Mouse (Mus musculus) cerebellum, postnatal 4 days (tissue): ENCODE data around the gene Gnat1.
A peak's percentile ranks its signal among the peaks of the same experiment; 100 is the strongest.

Source experiments
- DNase-seq, 2 experiments: peaks; one replicate each; pipeline ENCODE4 v3.0.0; 2022; ENCODE audit warnings: low spot score in 2 of 2, mixed read lengths in 1 of 2

Gene Gnat1

DNA sequence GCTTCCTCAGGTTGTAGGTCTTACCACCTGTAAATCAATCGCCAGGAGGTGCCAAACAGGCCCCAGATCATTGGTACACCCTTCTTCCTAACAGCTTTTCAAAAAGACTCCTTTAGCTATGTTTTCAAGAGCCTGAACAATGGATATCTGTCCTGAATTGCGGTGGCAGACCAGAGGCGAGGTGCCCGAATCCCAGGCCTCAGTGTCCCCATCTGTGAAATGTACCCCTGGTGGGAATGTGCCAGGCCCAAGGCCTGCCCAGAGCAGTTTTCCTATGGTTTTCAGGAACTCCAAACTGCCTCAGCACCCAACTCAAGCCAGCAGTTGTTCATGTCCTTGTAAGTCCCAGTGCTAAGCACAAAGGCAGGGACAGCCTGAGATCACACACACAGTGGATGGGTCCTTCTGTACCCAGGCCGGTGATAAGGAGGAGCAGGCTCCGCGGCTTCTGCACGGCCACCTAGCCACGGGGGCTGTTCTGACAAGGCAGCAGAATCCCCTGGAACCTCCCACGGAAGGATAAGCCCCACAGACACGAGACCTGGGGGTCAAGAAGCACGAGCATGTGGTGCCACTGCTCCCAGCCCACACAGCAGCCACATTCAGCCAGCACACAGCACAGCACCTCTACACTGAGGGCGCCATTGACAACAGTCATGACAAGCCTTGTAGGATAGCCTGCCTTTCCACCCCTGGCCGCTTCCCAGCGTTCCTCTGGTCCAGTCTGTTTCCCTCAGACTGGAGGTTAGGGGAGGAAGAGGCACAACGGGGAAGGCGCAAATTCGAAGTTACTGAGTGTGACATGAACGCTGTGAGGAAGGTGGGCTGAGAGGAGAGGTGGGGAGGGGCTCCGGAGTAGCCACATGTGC, 51.9 kb downstream of the Gnat1 start:
- DNase-seq = no peak

DNA sequence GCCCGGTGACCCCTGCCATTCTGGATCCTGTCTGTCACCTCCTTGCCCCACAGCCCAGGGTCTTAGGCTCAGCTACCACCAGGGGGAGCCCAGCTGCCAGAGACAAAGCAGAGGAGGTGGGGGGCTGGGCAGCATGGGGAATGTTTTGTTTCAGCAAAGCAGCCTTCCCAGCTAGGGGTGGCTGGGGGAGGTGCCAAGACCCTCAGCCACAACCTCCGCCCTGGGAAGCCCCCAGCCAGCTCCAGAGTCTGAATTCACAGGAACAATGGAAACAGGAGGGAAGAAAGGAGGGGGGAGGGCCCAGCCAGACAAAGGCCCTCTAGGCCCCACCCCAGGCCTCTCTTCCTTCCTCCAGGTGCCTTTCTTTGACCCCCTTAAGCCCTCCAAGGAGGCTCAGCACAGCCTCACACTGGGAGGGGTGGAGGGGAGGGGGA, 52.7 kb downstream of the Gnat1 start:
- peak; percentile 78 to 90 for DNase-seq

DNA sequence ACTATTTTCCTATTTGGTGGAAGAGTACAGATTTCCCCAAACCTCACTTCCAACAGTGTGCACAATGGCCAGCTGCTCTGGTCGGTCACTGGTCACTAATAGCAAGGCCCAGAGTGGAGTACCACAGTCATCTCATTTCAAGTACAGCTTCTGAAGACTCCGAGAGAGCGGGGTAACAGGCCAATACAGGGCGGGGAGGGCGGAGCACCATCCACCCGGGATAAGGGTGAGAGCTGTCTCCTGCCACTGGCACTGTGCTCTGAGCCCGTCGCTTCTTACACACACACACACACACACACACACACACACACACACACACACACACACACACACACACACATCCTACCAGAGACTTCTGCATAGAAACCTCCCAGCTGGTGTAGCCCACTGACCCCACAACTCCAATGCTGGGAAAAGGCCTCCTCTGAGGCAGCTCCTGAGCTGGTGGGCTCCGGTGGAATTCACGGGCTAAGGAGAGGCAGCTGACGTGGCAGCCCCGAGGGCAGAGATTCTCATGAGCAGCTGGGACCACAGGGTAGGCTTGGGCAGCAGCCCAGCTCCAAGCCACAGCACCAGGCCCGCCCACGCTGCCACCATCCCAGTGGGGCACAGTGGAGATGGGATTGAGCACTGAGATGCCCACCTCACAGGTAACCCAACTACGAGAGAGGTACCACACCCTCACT, 53.2 kb downstream of the Gnat1 start:
- no peak for DNase-seq

DNA sequence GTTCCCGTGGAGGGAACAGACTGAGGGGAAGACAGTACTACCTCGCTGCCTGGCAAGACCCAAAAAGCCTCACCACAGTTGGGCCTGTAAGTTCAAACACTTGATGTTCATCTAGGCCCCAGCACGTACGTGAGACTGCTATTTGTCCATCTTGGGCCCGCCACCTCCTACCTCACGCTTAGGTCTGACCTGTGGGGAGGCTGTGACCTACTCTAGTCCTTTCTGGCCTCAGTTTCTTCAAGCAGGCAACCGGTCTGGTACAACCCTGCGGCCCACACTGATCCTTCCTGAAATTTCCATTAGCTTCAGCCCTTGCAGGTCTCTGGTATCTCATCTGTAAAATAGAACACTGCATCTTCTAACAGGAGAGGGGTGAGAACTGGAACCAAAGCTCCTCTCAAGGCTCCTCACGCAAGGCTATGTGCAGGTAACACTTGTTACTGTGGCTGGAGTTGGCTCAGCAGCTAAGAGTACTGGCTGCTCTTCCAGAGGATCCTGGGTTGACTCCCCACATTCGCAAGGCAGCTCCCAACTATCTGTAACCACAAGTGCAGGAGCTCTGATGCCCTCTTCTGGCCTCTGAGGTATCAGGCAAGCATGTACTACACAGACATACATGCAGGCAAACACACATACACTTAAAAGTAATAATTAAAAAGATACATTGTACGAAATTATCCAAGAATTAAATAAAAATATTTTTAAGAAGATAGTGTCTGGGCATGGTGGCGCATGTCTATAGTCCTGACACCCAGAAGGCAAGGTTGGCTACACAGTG, 54.0 kb downstream of the Gnat1 start:
- DNase-seq = no peak

DNA sequence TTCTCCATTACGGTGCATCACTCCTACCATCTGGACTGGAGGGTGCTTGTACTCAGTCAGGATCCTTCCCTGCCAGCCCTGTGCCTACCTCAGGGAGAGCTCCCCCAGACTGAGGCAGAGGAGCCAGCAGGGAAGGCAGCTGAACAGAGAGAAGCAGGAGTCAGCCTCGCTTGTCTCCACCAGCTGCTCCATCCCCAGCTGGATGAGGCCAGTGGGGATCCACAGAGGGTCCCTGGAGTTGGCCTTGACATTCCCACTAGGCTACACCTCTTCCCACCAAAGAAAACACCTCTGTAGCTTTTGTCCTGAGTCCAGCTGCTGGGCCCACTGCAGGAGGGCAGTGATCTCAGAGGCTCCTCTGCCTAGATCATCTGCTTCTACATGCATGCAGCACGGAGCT, 54.6 kb downstream of the Gnat1 start:
- DNase-seq = no peak

DNA sequence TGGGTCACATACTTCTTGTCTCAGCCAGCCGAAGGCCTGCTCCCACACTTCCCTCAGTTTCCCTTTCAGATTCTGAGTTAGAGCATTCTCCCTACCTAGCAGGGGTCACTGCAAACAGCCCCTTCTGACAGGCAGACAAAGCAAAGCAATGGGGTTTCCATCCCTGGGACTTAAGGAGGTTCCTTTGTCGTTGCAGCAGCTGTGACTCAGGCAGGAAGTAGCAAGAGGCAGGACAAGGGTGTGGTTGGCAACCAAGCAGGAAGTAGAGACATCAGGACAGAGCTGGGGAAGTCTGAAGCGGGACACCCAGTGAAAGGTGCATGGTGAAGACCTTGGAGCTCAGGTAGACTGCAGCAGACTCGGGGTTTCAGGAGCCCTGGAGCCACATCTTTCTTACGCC, 55.0 kb downstream of the Gnat1 start:
- DNase-seq = no peak
